Mouse (Mus musculus): ENCODE measurements around the gene Plcd3.

Gene Plcd3

DNA sequence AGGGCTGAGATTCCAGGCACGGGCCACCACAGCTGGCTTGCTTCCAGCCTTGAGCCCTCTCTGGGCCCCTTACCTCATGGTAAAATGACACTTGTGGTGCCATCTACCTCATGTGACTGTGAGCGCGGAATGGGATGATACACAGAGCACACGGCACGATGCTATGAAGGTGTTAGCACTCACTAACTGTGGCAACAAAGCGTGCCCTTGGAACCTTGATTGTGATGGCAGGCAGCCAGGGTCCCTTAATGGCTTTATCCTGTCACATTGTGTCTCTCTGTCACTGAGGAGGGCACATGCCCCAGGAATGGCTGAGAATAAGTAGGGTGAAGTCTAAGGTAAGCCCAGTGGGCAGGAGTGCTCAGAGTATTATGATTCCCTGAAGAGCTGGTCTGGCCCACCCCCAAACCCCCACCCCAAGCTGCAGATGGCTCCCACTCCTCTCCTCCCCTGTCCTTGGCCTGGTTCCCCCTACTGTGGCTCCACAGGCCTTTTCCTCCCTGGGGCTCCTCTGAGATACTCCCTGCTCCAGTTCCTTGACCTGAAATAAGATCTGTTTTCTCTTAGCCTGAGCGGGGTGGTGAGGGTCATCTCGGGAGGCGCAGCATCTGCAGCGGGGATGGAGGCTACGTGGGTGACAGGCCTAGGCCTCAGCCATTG is 2.8 kb downstream of the Plcd3 start:
- no peak for DNase-seq (ENCODE audit: low spot score)

GRCm38 (mm10) chr11:103096979-103097894 is 4.2 kb downstream of the Plcd3 start:
- DNase-seq (ENCODE audit: low spot score): peak; percentile 55

DNA sequence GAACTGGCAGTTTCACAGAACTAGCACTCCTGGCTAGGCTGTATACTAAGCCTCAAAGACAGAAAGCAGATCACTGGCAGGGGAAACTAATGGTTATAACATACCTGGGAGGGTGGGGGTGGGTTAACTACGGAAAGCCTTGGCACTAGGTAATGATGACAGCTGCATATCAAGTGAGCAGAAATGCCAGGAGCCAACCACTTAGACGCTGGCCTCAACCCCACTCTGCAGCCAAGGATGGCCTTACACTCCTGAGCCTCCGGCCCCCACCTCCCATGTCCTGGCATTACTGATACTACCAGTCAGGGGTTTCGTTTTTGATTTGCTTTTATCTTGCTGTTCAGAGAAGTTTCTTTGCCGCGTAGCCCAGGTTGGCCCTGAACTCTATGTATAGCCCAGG is 5.7 kb downstream of the Plcd3 start:
- DNase-seq (ENCODE audit: low spot score): no peak

DNA sequence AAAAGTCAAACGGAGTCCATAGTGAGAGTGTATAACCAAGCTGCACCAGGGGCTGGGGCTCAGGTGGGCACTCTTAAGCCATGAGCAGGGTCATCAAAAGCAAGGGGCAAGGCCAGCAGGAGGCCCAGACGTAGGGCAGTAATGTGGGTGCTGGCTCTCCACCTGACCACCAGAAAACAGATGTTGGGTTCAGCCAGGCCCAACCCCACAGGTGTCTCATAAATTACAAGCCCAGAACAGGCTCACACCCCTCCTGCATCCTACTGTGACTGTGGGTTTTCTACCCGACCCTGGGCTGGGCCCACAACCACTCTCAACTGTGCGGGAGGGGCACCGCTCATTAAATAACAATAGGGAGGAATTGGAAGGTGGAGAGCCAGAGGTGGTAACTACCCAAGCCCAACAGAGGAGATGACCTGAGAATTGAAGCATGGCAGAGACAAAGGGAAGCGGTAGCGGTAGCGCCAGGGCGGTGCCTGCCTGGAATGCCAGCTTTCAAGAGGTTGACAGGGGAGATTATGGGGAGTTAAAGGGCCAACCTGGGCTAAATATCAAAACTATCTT is 6.3 kb downstream of the Plcd3 start:
- no peak for DNase-seq (ENCODE audit: low spot score)

GRCm38 (mm10) chr11:103093862-103094833 is 7.3 kb downstream of the Plcd3 start:
- DNase-seq (ENCODE audit: low spot score): peak; percentile 73

DNA sequence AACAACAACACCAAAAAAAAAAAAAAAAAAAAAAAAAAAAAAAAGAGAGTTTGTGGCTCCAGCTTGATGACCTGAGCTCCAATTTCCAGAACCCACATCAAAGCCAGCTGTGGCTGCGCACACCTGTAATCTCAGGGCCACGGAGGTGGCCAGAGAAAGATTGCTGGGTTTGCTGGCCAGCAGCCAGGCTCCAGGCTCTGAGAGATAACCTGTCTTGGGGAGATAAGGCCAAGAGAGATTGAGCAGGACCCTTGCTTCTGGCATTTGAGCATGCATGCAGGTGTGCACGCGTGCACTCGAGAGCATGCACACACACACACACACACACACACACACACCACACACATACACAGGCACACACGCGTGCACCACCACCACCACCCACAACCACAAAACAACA is 8.2 kb downstream of the Plcd3 start:
- peak; percentile 55 for DNase-seq (ENCODE audit: low spot score)

DNA sequence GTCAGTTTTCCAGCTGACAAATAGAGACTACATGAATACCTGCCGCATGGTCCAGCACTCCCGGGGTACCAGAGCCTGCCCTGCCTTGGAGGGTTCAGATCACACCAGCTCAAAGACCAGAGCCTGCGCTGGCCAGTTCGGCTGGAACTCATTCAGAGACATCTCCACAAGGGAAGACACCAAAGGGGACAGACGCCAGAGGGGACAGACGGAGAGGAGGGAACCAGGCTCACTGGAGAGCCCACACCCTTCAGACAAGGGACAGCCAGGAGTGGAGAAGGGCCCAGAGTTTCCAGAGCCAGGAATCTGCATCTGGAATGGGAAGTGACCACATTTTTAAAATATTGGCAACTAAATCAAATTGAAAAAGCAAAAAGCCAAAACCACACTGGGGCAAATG is 19.8 kb downstream of the Plcd3 start:
- DNase-seq (ENCODE audit: low spot score): no peak

DNA sequence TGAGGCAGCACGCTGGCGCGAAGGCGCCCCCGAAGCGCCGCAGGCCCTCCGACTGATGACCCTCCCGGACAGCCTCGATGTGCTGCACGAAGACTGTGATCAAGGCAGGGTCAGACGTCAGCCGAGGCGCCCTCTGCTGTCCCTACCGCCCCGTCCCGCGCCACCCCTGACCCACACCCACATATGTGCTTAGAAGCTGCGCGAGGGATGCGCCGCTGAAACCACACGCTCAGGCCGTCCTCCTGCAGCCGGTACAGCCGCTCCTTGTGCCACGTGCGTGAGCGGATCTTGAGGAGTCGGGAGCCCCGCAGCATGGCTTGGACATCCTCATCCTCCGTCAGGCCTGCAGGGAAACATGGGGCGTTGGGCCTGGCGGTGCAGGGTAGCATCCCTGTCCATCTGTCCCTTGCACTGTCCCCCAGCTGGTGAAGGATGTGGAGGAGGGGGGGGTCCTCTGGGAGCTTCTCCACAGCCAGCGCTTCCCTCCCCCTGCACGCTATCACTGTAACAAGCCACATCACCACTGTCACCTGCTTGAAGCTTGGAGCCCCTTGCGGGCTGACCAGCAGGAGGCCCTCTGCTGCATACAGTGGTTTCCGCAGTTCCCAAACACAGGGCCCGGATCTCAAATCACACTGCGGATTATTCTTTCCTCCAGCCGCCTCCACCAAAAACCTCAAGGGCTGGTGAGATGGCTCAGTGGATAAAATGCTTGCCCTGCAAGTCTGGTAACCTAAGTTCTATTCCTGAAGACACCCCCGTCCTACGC is 21.0 kb downstream of the Plcd3 start:
- no peak for DNase-seq (ENCODE audit: low spot score)

- no peak for DNase-seq (ENCODE audit: low spot score)
These were observed 23.3 kb downstream of the Plcd3 start for GRCm38 (mm10) chr11:103078131-103078530.

GRCm38 (mm10) chr11:103076581-103076980 is 24.9 kb downstream of the Plcd3 start:
- DNase-seq (ENCODE audit: low spot score): no peak

DNA sequence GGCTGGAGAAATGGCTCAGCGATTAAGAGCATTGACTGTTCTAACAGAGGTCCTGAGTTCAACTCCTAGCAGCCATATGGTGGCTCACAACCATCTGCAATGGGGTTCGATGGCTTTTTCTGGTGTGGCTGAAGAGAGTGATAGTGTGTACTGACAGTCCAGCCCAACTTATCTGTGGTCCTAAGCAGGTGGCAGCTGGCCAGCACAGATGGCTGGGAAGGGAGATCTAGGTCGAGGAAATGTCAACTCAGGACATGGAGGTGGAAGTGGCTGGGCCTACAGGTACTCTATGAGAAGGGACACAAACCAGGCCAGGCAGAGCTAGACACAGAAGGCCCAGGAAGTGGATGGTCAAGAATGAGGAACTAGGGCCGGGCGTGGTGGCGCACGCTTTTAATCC is 25.4 kb downstream of the Plcd3 start:
- DNase-seq (ENCODE audit: low spot score): no peak

GRCm38 (mm10) chr11:103074796-103075323 is 26.6 kb downstream of the Plcd3 start:
- no peak for DNase-seq (ENCODE audit: low spot score)

DNA sequence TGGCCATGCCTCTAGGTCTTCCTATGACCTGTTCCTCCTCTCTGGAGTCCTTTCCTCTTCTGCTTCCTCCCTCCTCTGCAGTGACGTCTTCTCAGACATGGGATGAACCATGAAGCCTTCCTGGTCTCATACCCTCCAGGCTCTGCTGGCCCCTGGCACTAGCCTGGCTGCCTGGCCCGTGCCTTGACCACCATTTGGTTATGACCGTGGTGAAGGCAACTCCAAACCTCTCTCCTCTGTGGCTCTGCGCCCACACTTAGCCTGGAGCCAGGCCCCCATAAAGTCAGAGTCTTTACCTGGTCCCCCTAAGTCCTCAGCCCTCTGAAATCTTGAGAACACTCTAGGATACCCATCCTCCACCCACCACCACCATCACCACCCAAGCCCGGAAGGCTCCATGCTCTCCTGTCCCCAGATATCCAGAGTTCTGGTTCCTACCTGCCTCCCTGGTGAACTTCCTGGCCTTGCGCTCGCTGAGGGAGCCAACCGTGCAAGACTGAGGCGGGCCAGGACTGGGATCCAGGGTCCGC is 27.3 kb downstream of the Plcd3 start:
- no peak for DNase-seq (ENCODE audit: low spot score)

GRCm38 (mm10) chr11:103073671-103074070 is 27.8 kb downstream of the Plcd3 start:
- DNase-seq (ENCODE audit: low spot score): no peak

GRCm38 (mm10) chr11:103070322-103070880 is 31.1 kb downstream of the Plcd3 start:
- no peak for DNase-seq (ENCODE audit: low spot score)

GRCm38 (mm10) chr11:103069731-103070130 is 31.7 kb downstream of the Plcd3 start:
- DNase-seq (ENCODE audit: low spot score): no peak

DNA sequence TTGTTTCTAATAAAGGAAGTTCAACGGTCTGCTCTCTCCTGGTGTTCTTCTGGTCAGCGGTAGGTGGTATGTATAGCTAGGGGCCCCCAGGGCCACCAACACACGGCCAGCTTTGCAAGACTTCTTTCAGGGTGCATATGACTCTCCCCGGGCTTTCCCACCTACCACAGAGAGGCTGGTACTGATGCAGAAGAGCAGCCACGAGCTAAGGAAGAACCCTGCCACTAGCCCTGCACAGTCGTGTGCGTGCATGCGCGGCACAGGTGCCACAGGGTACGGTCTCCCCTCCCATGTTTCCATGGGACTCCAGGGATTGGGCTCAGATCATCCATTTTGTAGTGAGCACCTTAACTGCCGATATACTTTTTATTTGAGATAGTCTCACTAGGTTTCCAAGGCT is 32.6 kb downstream of the Plcd3 start:
- DNase-seq (ENCODE audit: low spot score): no peak

- no peak for DNase-seq (ENCODE audit: low spot score)
These were observed 33.2 kb downstream of the Plcd3 start for GRCm38 (mm10) chr11:103068272-103068671.

DNA sequence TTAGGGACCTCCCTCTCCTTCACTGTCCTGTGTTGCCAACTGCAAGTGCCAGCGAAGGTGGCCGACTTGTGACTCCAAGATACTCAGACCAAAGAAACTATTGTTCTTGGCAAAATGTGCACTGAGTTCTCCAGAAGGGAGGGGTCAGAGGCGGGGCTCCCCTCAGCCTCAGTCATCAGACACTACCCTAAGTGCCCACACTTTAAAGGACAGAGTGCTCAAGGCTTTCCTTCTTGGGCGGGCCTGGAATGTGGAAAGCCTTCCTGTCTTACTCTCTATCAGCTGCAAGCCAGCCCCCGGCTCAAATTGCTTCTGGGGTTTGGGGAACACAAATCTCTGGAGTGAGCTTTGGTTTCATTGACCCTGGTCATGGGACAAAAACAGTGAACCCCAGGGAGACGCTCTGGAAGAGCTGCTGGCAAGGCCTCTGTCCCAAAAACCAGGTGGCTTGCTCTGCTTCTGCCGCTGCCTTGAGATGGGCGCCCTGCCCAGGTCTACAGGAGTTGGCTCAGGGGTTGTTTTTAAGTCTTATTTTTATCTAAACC is 33.9 kb downstream of the Plcd3 start:
- DNase-seq (ENCODE audit: low spot score): peak; percentile 47

GRCm38 (mm10) chr11:103067051-103067361 is 34.5 kb downstream of the Plcd3 start:
- no peak for DNase-seq (ENCODE audit: low spot score)
